Mouse (Mus musculus): Measurements from ENCODE around the gene Svs2. TPM values are rescaled to one million over a fixed set of nuclear protein-coding genes. Genes with fewer than 3 reads are reported as not detected.
"Not testable (repeated sequence)": the region's sequence is repeated elsewhere in the genome, so short reads cannot be mapped to it uniquely, and the experiment has no call there.

Svs2 gene
- total RNA-seq (2014; rRNA removed) (not detected in 2 replicates), polyA plus RNA-seq (2015; fragmentation: Nextera tagmentation; extraction: Ambion mirVana) (not detected in 2 replicates)

- ATAC-seq (ENCODE audit: low FRiP score): no peak
- no peaks in the 10 kb centered on the region for H3K4me1 ChIP-seq (ENCODE audit: insufficient read depth, low read length)
- H3K27ac ChIP-seq (ENCODE audit: low read depth, low read length): no peak within 1 kb of the TSS
- 82% methylated on average over 3 of the region's 3 CpGs for WGBS
- no peaks in the 10 kb centered on the region for H3K36me3 ChIP-seq (ENCODE audit: insufficient read depth, low read length)
- H3K27me3 ChIP-seq (ENCODE audit: insufficient read depth, low read length): no peaks in the 10 kb centered on the region
- H3K4me3 ChIP-seq (ENCODE audit: low read depth, low read length): no peak within 1 kb of the TSS
- no peak within 1 kb of the TSS for H3K4me2 ChIP-seq (ENCODE audit: low read depth, low read length, poor library complexity, severe bottlenecking)
- H3K9ac ChIP-seq (replicated peaks; ENCODE audit: low read length, poor library complexity, severe bottlenecking): no peak within 1 kb of the TSS
- no peak for DNase-seq (ENCODE audit: low spot score)
- H3K9me3 ChIP-seq (ENCODE audit: low read length): no peaks in the 10 kb centered on the region
- TF ChIP-seq CTCF (IDR thresholded peaks at IDR 0.05): no peak
Observed at GRCm38 (mm10) chr2:164238366-164238765, at the start of gene Svs2. Svs2 (minus strand) TSS chr2:164238466.

GRCm38 (mm10) chr2:164278359-164278758, 40.1 kb upstream of the Svs2 start, which contains the start of gene Svs4:
Svs4 (minus strand) TSS chr2:164278459.
- Histone ChIP-seq H3K4me1 (ENCODE audit: insufficient read depth, low read length) (no peaks in the 10 kb centered on the region), H3K4me2 (ENCODE audit: low read depth, low read length, poor library complexity, severe bottlenecking) (no peak within 1 kb of the TSS), H3K27ac (ENCODE audit: low read depth, low read length) (no peak within 1 kb of the TSS), H3K4me3 (ENCODE audit: low read depth, low read length) (no peak within 1 kb of the TSS), H3K9ac (replicated peaks; ENCODE audit: low read length, poor library complexity, severe bottlenecking) (no peak within 1 kb of the TSS), H3K36me3 (ENCODE audit: insufficient read depth, low read length) (no peaks in the 10 kb centered on the region), H3K9me3 (ENCODE audit: low read length) (no peaks in the 10 kb centered on the region), H3K27me3 (ENCODE audit: insufficient read depth, low read length) (no peaks in the 10 kb centered on the region)
- ATAC-seq (ENCODE audit: low FRiP score) (no peak), DNase-seq (ENCODE audit: low spot score) (no peak)
- 95% methylated on average over 4 of the region's 4 CpGs for WGBS
- no peak for TF ChIP-seq CTCF (IDR thresholded peaks at IDR 0.05)

- DNase-seq (ENCODE audit: low spot score); H3K9ac ChIP-seq (replicated peaks; ENCODE audit: low read length, poor library complexity, severe bottlenecking): not testable (repeated sequence)
- WGBS: 93% methylated on average over 1 of the region's 1 CpGs
Observed at GRCm38 (mm10) chr2:164256540-164256939, 18.3 kb upstream of the Svs2 start, which contains the start of gene Svs3b. Svs3b (minus strand) TSS chr2:164256640.

GRCm38 (mm10) chr2:164232671-164233070, 5.6 kb downstream of the Svs2 start:
- Histone ChIP-seq H3K9ac (replicated peaks; ENCODE audit: low read length, poor library complexity, severe bottlenecking) (no peak overlapping the region), H3K36me3 (ENCODE audit: insufficient read depth, low read length) (no peaks in the 10 kb centered on the region), H3K27me3 (ENCODE audit: insufficient read depth, low read length) (no peaks in the 10 kb centered on the region), H3K4me3 (ENCODE audit: low read depth, low read length) (no peak overlapping the region), H3K9me3 (ENCODE audit: low read length) (no peaks in the 10 kb centered on the region), H3K4me1 (ENCODE audit: insufficient read depth, low read length) (no peaks in the 10 kb centered on the region), H3K27ac (ENCODE audit: low read depth, low read length) (no peak overlapping the region), H3K4me2 (ENCODE audit: low read depth, low read length, poor library complexity, severe bottlenecking) (no peak overlapping the region)
- DNase-seq (ENCODE audit: low spot score) (no peak), ATAC-seq (ENCODE audit: low FRiP score) (no peak)
- no peak for TF ChIP-seq CTCF (IDR thresholded peaks at IDR 0.05)
- WGBS: 90% methylated on average over 8 of the region's 8 CpGs

More at GRCm38 (mm10) chr2:164256540-164256939, 18.3 kb upstream of the Svs2 start, which contains the start of gene Svs3b:
- not testable (repeated sequence) for H3K4me2 ChIP-seq (ENCODE audit: low read depth, low read length, poor library complexity, severe bottlenecking); H3K27ac ChIP-seq (ENCODE audit: low read depth, low read length); H3K4me1 ChIP-seq (ENCODE audit: insufficient read depth, low read length); ATAC-seq (ENCODE audit: low FRiP score); H3K27me3 ChIP-seq (ENCODE audit: insufficient read depth, low read length); H3K4me3 ChIP-seq (ENCODE audit: low read depth, low read length); H3K9me3 ChIP-seq (ENCODE audit: low read length); H3K36me3 ChIP-seq (ENCODE audit: insufficient read depth, low read length)

- ATAC-seq (ENCODE audit: low FRiP score): no peak
- 86% methylated on average over 8 of the region's 8 CpGs for WGBS
- TF ChIP-seq CTCF (IDR thresholded peaks at IDR 0.05): no peak
Observed at GRCm38 (mm10) chr2:164228361-164229070, 9.8 kb downstream of the Svs2 start.

GRCm38 (mm10) chr2:164221522-164221921, 16.7 kb downstream of the Svs2 start, which contains the start of gene Wfdc15b:
Wfdc15b (minus strand) TSS chr2:164221660.
- ATAC-seq (ENCODE audit: low FRiP score): no peak
- DNase-seq (ENCODE audit: low spot score): no peak
- Histone ChIP-seq H3K27me3 (ENCODE audit: insufficient read depth, low read length) (no peaks in the 10 kb centered on the region), H3K4me2 (ENCODE audit: low read depth, low read length, poor library complexity, severe bottlenecking) (no peak within 1 kb of the TSS), H3K4me1 (ENCODE audit: insufficient read depth, low read length) (no peaks in the 10 kb centered on the region), H3K36me3 (ENCODE audit: insufficient read depth, low read length) (no peaks in the 10 kb centered on the region), H3K9ac (replicated peaks; ENCODE audit: low read length, poor library complexity, severe bottlenecking) (no peak within 1 kb of the TSS), H3K4me3 (ENCODE audit: low read depth, low read length) (no peak within 1 kb of the TSS), H3K9me3 (ENCODE audit: low read length) (no peaks in the 10 kb centered on the region), H3K27ac (ENCODE audit: low read depth, low read length) (no peak within 1 kb of the TSS)
- no peak for TF ChIP-seq CTCF (IDR thresholded peaks at IDR 0.05)
- 86% methylated on average over 11 of the region's 11 CpGs for WGBS

More at GRCm38 (mm10) chr2:164228361-164229070, 9.8 kb downstream of the Svs2 start:
- Histone ChIP-seq H3K9ac (replicated peaks; ENCODE audit: low read length, poor library complexity, severe bottlenecking) (no peak overlapping the region), H3K27ac (ENCODE audit: low read depth, low read length) (no peak overlapping the region), H3K27me3 (ENCODE audit: insufficient read depth, low read length) (no peaks in the 10 kb centered on the region), H3K9me3 (ENCODE audit: low read length) (no peaks in the 10 kb centered on the region), H3K4me1 (ENCODE audit: insufficient read depth, low read length) (no peaks in the 10 kb centered on the region), H3K4me3 (ENCODE audit: low read depth, low read length) (no peak overlapping the region), H3K4me2 (ENCODE audit: low read depth, low read length, poor library complexity, severe bottlenecking) (no peak overlapping the region), H3K36me3 (ENCODE audit: insufficient read depth, low read length) (no peaks in the 10 kb centered on the region)
- no peak for DNase-seq (ENCODE audit: low spot score)
